In the genomic region with DNA sequence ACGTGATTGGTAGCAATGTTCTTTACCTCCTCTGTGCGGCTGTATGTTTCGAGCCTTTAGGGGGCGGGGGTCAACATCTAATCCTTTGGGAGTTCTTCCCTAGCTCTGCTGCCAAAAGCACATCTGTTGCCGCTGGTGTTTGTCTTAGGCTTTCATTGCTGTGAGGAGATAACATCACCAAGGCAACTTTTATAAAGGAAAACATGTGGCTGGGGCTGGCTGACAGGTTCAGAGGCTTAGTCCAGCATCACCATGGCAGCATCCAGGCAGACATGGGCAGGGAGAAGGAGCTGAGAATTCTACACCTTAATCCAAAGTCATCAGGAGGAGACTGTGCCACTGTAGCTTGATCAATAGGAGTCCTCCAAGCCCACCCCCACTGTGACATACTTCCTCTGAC, we compare ENCODE assay signal across 20 mouse cellular contexts.
DNase-seq lines count a peak whose midpoint lies in the region; ATAC-seq and TF ChIP-seq lines count a peak whose summit lies in the region.
"Had no signal": no experiment of that assay in that cellular context is flagged by ENCODE, and none has a peak within 500 bp of the region (broad histone marks: within the 10 kb centered on the region; RNA-seq: fewer than 3 reads in every experiment).

No protein-coding gene starts in this region.

- H3K9ac ChIP-seq in heart, embryonic 12.5 days, result no peak overlapping the region
- H3K9ac ChIP-seq in limb, embryonic 14.5 days (ENCODE audit: low read depth, low read length, severe bottlenecking), result no peak overlapping the region
- no peak overlapping the region for H3K9ac ChIP-seq in stomach, postnatal 0 days (ENCODE audit: low read length)
- H3K9ac ChIP-seq: embryonic facial prominence, embryonic 12.5 days; forebrain, embryonic 15.5 days; heart, embryonic 15.5 days; hindbrain, embryonic 13.5 days had no signal

- H3K4me3 ChIP-seq in heart, embryonic 12.5 days, result no peak overlapping the region
- no peak overlapping the region for H3K4me3 ChIP-seq in limb, embryonic 14.5 days (replicated peaks; ENCODE audit: low read length)
- H3K4me3 ChIP-seq in limb, embryonic 10.5 days, result no peak overlapping the region
- no peak overlapping the region for H3K4me3 ChIP-seq in stomach, postnatal 0 days (ENCODE audit: low read depth, low read length)
- H3K4me3 ChIP-seq: embryonic facial prominence, embryonic 12.5 days; forebrain, embryonic 15.5 days; heart, adult 2 months; heart, embryonic 15.5 days; hindbrain, embryonic 13.5 days had no signal

- no peak for TF ChIP-seq CTCF in stomach, postnatal 0 days (IDR thresholded peaks at IDR 0.05; ENCODE audit: low read depth)

- no peak for DNase-seq in heart, adult 18-20 months
- DNase-seq in limb, embryonic 14.5 days (ENCODE audit: low spot score), result peak; percentile 15
- no peak for DNase-seq in limb, embryonic 10.5 days (ENCODE audit: low spot score)
- peak; percentile 15 for DNase-seq in embryo, embryonic 9.5 days (ENCODE audit: extremely low spot score)
- no peak for DNase-seq in stomach, postnatal 0 days (ENCODE audit: low spot score)
- DNase-seq: adrenal gland, postnatal 14 days; cerebellum, adult 11-12 months; cerebellum, adult 9-10 months; gastrocnemius, postnatal 36 days; heart, adult 2 months; kidney, adult 11 months had no signal

- no peak for TF ChIP-seq EP300 in stomach, postnatal 0 days (optimal IDR thresholded peaks at IDR 0.05)

- H3K27ac ChIP-seq in heart, embryonic 12.5 days (ENCODE audit: poor library complexity, severe bottlenecking), result no peak overlapping the region
- no peak overlapping the region for H3K27ac ChIP-seq in limb, embryonic 14.5 days (replicated peaks; ENCODE audit: low read depth, low read length)
- H3K27ac ChIP-seq in limb, embryonic 10.5 days, result no peak overlapping the region
- H3K27ac ChIP-seq in stomach, postnatal 0 days (replicated peaks), result no peak overlapping the region
- H3K27ac ChIP-seq: embryonic facial prominence, embryonic 12.5 days; forebrain, embryonic 15.5 days; heart, adult 2 months; heart, embryonic 15.5 days; hindbrain, embryonic 13.5 days; hindbrain, postnatal 0 days had no signal

- H3K27me3 ChIP-seq in heart, embryonic 12.5 days (replicated peaks), result no peaks in the 10 kb centered on the region; the same call in 1 of the 2 replicates
- no peaks in the 10 kb centered on the region for H3K27me3 ChIP-seq in limb, embryonic 14.5 days (ENCODE audit: control insufficient read depth, insufficient read depth, low read length)
- H3K27me3 ChIP-seq in limb, embryonic 10.5 days (ENCODE audit: low read depth, poor library complexity, severe bottlenecking), result no peaks in the 10 kb centered on the region
- no peaks in the 10 kb centered on the region for H3K27me3 ChIP-seq in stomach, postnatal 0 days (ENCODE audit: control insufficient read depth, insufficient read depth, low read length)
- H3K27me3 ChIP-seq: CH12.LX; embryonic facial prominence, embryonic 12.5 days; forebrain, embryonic 15.5 days; hindbrain, embryonic 13.5 days; Patski had no signal

- 0 out of 2 replicates have a peak, but pooled peaks have one; percentile 29 for ATAC-seq in heart, embryonic 12.5 days (ENCODE audit: insufficient number of reproducible peaks, low FRiP score)
- no peak for ATAC-seq in limb, embryonic 14.5 days (ENCODE audit: low FRiP score, low read depth)
- ATAC-seq in stomach, postnatal 0 days (ENCODE audit: low FRiP score, low TSS enrichment), result no peak
- ATAC-seq: activated CD4-positive, CD25-positive, alpha-beta regulatory T cell, adult 4 months; forebrain, embryonic 15.5 days; hindbrain, postnatal 0 days; Patski had no signal

- H3K9me3 ChIP-seq in heart, embryonic 12.5 days (replicated peaks), result no peaks in the 10 kb centered on the region
- no peaks in the 10 kb centered on the region for H3K9me3 ChIP-seq in limb, embryonic 14.5 days (ENCODE audit: control insufficient read depth, low read length)
- H3K9me3 ChIP-seq in limb, embryonic 10.5 days (replicated peaks), result no peaks in the 10 kb centered on the region
- no peaks in the 10 kb centered on the region for H3K9me3 ChIP-seq in stomach, postnatal 0 days (ENCODE audit: control insufficient read depth, low read length)
- H3K9me3 ChIP-seq: embryonic facial prominence, embryonic 12.5 days; forebrain, embryonic 15.5 days; heart, embryonic 15.5 days; hindbrain, embryonic 13.5 days had no signal

- no peak overlapping the region for H3K4me2 ChIP-seq in heart, embryonic 12.5 days
- H3K4me2 ChIP-seq in limb, embryonic 14.5 days (replicated peaks; ENCODE audit: low read depth, low read length, severe bottlenecking), result no peak overlapping the region
- no peak overlapping the region for H3K4me2 ChIP-seq in stomach, postnatal 0 days (replicated peaks; ENCODE audit: low read depth)
- H3K4me2 ChIP-seq: embryonic facial prominence, embryonic 12.5 days; forebrain, embryonic 15.5 days; heart, embryonic 15.5 days; hindbrain, embryonic 13.5 days had no signal

- WGBS in heart, embryonic 12.5 days, result 28% methylated on average over 5 of the region's 5 CpGs
- WGBS in limb, embryonic 14.5 days, result 54% methylated on average over 5 of the region's 5 CpGs
- 60% methylated on average over 5 of the region's 5 CpGs for WGBS in limb, embryonic 10.5 days
- WGBS in stomach, postnatal 0 days, result 25% methylated on average over 5 of the region's 5 CpGs

- no peak for TF ChIP-seq POLR2A in limb, embryonic 14.5 days (IDR thresholded peaks at IDR 0.05; ENCODE audit: borderline replicate concordance, extremely low read depth, insufficient read depth, insufficient read length)

- no peaks in the 10 kb centered on the region for H3K36me3 ChIP-seq in heart, embryonic 12.5 days
- H3K36me3 ChIP-seq in limb, embryonic 14.5 days (ENCODE audit: control insufficient read depth, insufficient read depth, low read length), result no peaks in the 10 kb centered on the region
- H3K36me3 ChIP-seq in limb, embryonic 10.5 days, result no peaks in the 10 kb centered on the region
- no peaks in the 10 kb centered on the region for H3K36me3 ChIP-seq in stomach, postnatal 0 days (ENCODE audit: control insufficient read depth, insufficient read depth, low read length)
- H3K36me3 ChIP-seq: embryonic facial prominence, embryonic 12.5 days; forebrain, embryonic 15.5 days; heart, embryonic 15.5 days; hindbrain, embryonic 13.5 days had no signal

- peaks cover 5% of the 10 kb centered on the region; the same call in 1 of the 2 replicates for H3K4me1 ChIP-seq in heart, embryonic 12.5 days (replicated peaks)
- no peaks in the 10 kb centered on the region for H3K4me1 ChIP-seq in limb, embryonic 14.5 days (ENCODE audit: control insufficient read depth, insufficient read depth, low read length)
- H3K4me1 ChIP-seq in limb, embryonic 10.5 days, result peaks cover 3% of the 10 kb centered on the region; the same call in 1 of the 2 replicates
- H3K4me1 ChIP-seq in stomach, postnatal 0 days (replicated peaks; ENCODE audit: control insufficient read depth, insufficient read depth), result no peaks in the 10 kb centered on the region
- H3K4me1 ChIP-seq: embryonic facial prominence, embryonic 12.5 days; forebrain, embryonic 15.5 days had no signal

Comparison
In these comparisons a context has a peak if more than half of its experiments do, and no peak if none do; other contexts are left out.
1. DNase-seq: peak in limb, embryonic 14.5 days (single experiment) and embryo, embryonic 9.5 days (single experiment); none in heart, adult 18-20 months (0 of 2), limb, embryonic 10.5 days (single experiment) and stomach, postnatal 0 days (single experiment).